Mouse (Mus musculus): ENCODE measurements at regions not wholly inside any gene's neighbourhood (a gene's known extent, or its start where the extent isn't known, plus 50 kb on each side); places are given as distances from the start of the nearest gene placed in this dataset.
A peak's percentile ranks its signal among the peaks of the same experiment; 100 is the strongest.

DNA sequence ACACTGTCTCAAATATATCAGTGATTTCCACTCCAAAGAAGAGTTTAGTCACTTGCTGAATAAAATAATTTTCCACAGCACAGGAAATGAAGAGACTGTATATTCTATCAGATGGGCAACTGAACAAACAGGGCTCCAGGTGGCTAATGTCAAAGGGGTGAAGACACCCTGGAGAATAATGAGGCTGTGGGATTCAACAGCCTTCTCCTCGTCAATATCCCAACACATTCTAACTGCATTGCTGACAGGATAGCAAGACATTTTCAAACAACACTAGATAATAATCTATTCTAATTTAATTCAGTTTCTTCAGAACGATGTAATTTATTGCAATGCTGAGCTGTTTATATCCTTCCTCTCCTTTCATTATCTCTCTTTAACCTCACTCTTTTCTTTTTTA, 134.4 kb upstream of the Klhl13 start:
- ATAC-seq (ENCODE audit: low TSS enrichment), result no peak

- no peak for ATAC-seq (ENCODE audit: low TSS enrichment)
These were observed 130.3 kb upstream of the Klhl13 start for GRCm38 (mm10) chrX:23495199-23495598.

DNA sequence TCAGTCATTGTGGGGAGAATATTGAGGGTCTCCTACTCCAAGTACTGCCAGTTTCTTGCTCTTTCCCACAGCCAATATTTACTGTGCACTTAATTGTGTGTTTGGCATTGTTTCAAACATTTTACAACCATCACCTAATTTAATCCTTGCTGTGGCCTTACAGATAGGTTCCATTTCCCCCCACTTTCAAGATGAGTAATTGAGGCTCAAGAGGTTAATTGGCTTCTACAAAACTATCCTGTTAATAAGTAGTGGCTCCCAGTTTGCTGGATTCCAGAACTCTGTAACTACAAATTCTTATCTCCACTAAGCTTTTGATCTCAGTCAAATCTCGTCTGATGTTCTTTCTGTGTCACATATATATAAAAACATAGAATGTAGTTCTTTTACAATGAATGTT, 112.0 kb upstream of the Klhl13 start:
- ATAC-seq (ENCODE audit: low TSS enrichment), result no peak

DNA sequence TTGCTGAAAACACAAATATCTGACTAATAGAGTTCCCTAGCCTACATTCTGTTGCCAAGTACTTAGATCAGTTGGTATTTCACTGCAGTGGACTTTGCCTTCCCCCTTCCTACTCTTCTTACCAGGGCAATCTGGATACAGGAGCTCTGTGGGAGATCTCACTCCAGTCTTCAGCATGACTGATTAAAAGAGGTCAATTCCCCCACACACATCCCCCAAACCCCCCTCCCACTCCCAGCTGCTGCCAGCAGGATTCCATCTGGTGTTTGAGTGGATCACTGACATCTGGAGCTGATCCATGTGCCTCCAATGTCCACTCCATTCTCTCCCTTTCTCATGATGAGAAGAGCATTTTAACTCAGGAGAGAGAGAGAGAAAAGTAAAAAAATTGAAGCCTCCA, 101.1 kb upstream of the Klhl13 start:
- no peak for ATAC-seq (ENCODE audit: low TSS enrichment)

DNA sequence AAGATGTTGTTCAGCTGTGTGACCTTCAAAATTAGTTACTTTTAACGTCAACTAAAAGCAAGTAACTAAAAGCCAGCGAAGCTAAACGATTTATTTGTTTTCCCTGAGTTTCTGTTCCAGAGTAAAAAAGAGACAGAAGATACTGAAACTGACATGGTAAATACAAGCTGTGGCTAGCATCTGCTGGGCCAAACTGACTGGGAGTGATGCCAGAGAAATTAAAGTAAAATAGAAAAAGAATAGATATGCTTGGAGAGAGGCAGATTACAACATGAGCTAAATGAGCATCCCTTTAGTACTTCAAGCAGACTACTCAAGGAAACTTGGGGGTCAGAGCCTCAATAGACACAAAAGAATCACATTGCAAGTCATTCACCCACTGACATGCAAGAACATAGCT, 88.7 kb upstream of the Klhl13 start:
- 0 out of 2 replicates have a peak, but pooled peaks have one; percentile 34 for ATAC-seq (ENCODE audit: low TSS enrichment)

- ATAC-seq (ENCODE audit: low TSS enrichment), result no peak
These were observed 57.9 kb upstream of the Klhl13 start for GRCm38 (mm10) chrX:23422746-23423145.

DNA sequence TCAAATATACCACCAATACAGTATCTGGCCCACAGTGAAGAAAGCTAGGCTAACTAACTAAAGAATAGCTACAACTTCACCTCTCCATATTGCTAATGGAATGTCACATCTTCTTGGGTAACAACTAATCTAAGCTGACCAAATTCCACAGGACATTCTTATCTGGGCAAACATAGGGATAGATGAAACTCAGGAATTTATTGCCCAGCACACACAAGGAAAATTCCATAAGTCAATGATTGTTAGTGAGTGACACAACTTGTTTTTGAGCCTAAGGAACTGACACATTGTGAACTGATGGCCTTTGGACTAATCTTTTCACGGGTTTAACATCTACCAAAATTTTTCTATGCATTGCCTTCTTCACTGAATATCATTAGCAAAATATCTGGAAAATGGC, 52.6 kb upstream of the Klhl13 start:
- no peak for ATAC-seq (ENCODE audit: low TSS enrichment)
